Mouse (Mus musculus) erythroblast, embryonic 14.5 days (primary cell): ENCODE data around the gene Gm1673.

ENCODE experiments used
- GATA1 ChIP-seq: IDR thresholded peaks from 2 replicates; pipeline ENCODE4 v1.6.1; 2012; ENCODE audit warnings: low read length, inconsistent platforms, mixed read lengths
- TAL1 ChIP-seq: IDR thresholded peaks from 3 replicates; pipeline ENCODE4 v1.6.1; 2012; ENCODE audit warnings: low read length, inconsistent platforms, mixed read lengths

- no peak for TF ChIP-seq GATA1
- TF ChIP-seq TAL1: no peak
Measured at GRCm38 (mm10) chr5:33996694-33997045, 13.4 kb downstream of the Gm1673 start.
